Mouse (Mus musculus): ENCODE data around the gene Lix1. TPM values are rescaled to one million over a fixed set of nuclear protein-coding genes. Genes with fewer than 3 reads are reported as not detected.
A peak's percentile ranks its signal among the peaks of the same experiment; 100 is the strongest.

Gene Lix1
- polyA plus RNA-seq, 1 experiment from 2014 or later = 4.3 TPM

GRCm38 (mm10) chr17:17414206-17414605 lies 11.7 kb downstream of the Lix1 start:
- WGBS = 93% methylated on average over 3 of the region's 3 CpGs
- Histone ChIP-seq H3K4me2 (ENCODE audit: low read length) (no peak overlapping the region), H3K4me3 (ENCODE audit: control insufficient read depth in 1 of 2, insufficient read depth in 1 of 2, low read depth in 1 of 2, low read length in 2 of 2) (no peak overlapping the region), H3K9me3 (ENCODE audit: control insufficient read depth, low read length) (no peaks in the 10 kb centered on the region), H3K9ac (ENCODE audit: low read length) (no peak overlapping the region), H3K27me3 (ENCODE audit: control insufficient read depth, insufficient read depth, low read length) (no peaks in the 10 kb centered on the region), H3K36me3 (ENCODE audit: control insufficient read depth, insufficient read depth, low read length) (no peaks in the 10 kb centered on the region), H3K4me1 (ENCODE audit: control insufficient read depth in 2 of 2, insufficient read depth in 2 of 2, low read length in 2 of 2) (peaks cover 0 to 2% of the 10 kb centered on the region in 2 experiments; a peak in 2 of 4 replicates), H3K27ac (replicated peaks in 1 of 2; ENCODE audit: control insufficient read depth in 1 of 2, insufficient read depth in 1 of 2, low read depth in 2 of 2, low read length in 2 of 2) (no peak overlapping the region)
- no peak for ATAC-seq (ENCODE audit: insufficient number of reproducible peaks, insufficient read depth, low FRiP score, low read depth)

- no peak overlapping the region for H3K27ac ChIP-seq (replicated peaks in 1 of 2; ENCODE audit: control insufficient read depth in 1 of 2, insufficient read depth in 1 of 2, low read depth in 2 of 2, low read length in 2 of 2)
- H3K9ac ChIP-seq (ENCODE audit: low read length) = no peak overlapping the region
- H3K4me2 ChIP-seq (ENCODE audit: low read length) = no peak overlapping the region
- no peaks in the 10 kb centered on the region for H3K36me3 ChIP-seq (ENCODE audit: control insufficient read depth, insufficient read depth, low read length)
- H3K27me3 ChIP-seq (ENCODE audit: control insufficient read depth, insufficient read depth, low read length) = no peaks in the 10 kb centered on the region
- H3K9me3 ChIP-seq (ENCODE audit: control insufficient read depth, low read length) = no peaks in the 10 kb centered on the region
- H3K4me1 ChIP-seq (ENCODE audit: control insufficient read depth in 2 of 2, insufficient read depth in 2 of 2, low read length in 2 of 2) = no peaks in the 10 kb centered on the region
- 44% methylated on average over 4 of the region's 4 CpGs for WGBS
- H3K4me3 ChIP-seq (ENCODE audit: control insufficient read depth in 1 of 2, insufficient read depth in 1 of 2, low read depth in 1 of 2, low read length in 2 of 2) = no peak overlapping the region
- ATAC-seq (ENCODE audit: insufficient number of reproducible peaks, insufficient read depth, low FRiP score, low read depth) = no peak
Measured at GRCm38 (mm10) chr17:17424609-17425307, 22.3 kb downstream of the Lix1 start.

GRCm38 (mm10) chr17:17425308-17425813 lies 22.9 kb downstream of the Lix1 start:
- H3K9me3 ChIP-seq (ENCODE audit: control insufficient read depth, low read length) = no peaks in the 10 kb centered on the region
- H3K4me3 ChIP-seq (ENCODE audit: control insufficient read depth in 1 of 2, insufficient read depth in 1 of 2, low read depth in 1 of 2, low read length in 2 of 2) = no peak overlapping the region
- H3K27me3 ChIP-seq (ENCODE audit: control insufficient read depth, insufficient read depth, low read length) = no peaks in the 10 kb centered on the region
- no peaks in the 10 kb centered on the region for H3K36me3 ChIP-seq (ENCODE audit: control insufficient read depth, insufficient read depth, low read length)
- no peak overlapping the region for H3K27ac ChIP-seq (replicated peaks in 1 of 2; ENCODE audit: control insufficient read depth in 1 of 2, insufficient read depth in 1 of 2, low read depth in 2 of 2, low read length in 2 of 2)
- WGBS = 74% methylated on average over 4 of the region's 4 CpGs
- H3K9ac ChIP-seq (ENCODE audit: low read length) = no peak overlapping the region
- no peak for ATAC-seq (ENCODE audit: insufficient number of reproducible peaks, insufficient read depth, low FRiP score, low read depth)
- no peak overlapping the region for H3K4me2 ChIP-seq (ENCODE audit: low read length)
- no peaks in the 10 kb centered on the region for H3K4me1 ChIP-seq (ENCODE audit: control insufficient read depth in 2 of 2, insufficient read depth in 2 of 2, low read length in 2 of 2)

GRCm38 (mm10) chr17:17425906-17426305 lies 23.4 kb downstream of the Lix1 start:
- H3K27me3 ChIP-seq (ENCODE audit: control insufficient read depth, insufficient read depth, low read length) = no peaks in the 10 kb centered on the region
- no peak overlapping the region for H3K4me2 ChIP-seq (ENCODE audit: low read length)
- no peak overlapping the region for H3K27ac ChIP-seq (replicated peaks in 1 of 2; ENCODE audit: control insufficient read depth in 1 of 2, insufficient read depth in 1 of 2, low read depth in 2 of 2, low read length in 2 of 2)
- no peaks in the 10 kb centered on the region for H3K4me1 ChIP-seq (ENCODE audit: control insufficient read depth in 2 of 2, insufficient read depth in 2 of 2, low read length in 2 of 2)
- no peak overlapping the region for H3K4me3 ChIP-seq (ENCODE audit: control insufficient read depth in 1 of 2, insufficient read depth in 1 of 2, low read depth in 1 of 2, low read length in 2 of 2)
- WGBS = 60% methylated on average over 3 of the region's 3 CpGs
- H3K9ac ChIP-seq (ENCODE audit: low read length) = no peak overlapping the region
- no peaks in the 10 kb centered on the region for H3K9me3 ChIP-seq (ENCODE audit: control insufficient read depth, low read length)
- no peaks in the 10 kb centered on the region for H3K36me3 ChIP-seq (ENCODE audit: control insufficient read depth, insufficient read depth, low read length)
- ATAC-seq (ENCODE audit: insufficient number of reproducible peaks, insufficient read depth, low FRiP score, low read depth) = no peak

- 69% methylated on average over 2 of the region's 2 CpGs for WGBS
- H3K9ac ChIP-seq (ENCODE audit: low read length) = no peak overlapping the region
- H3K4me1 ChIP-seq (ENCODE audit: control insufficient read depth in 2 of 2, insufficient read depth in 2 of 2, low read length in 2 of 2) = no peaks in the 10 kb centered on the region
- H3K27ac ChIP-seq (replicated peaks in 1 of 2; ENCODE audit: control insufficient read depth in 1 of 2, insufficient read depth in 1 of 2, low read depth in 2 of 2, low read length in 2 of 2) = no peak overlapping the region
- no peaks in the 10 kb centered on the region for H3K36me3 ChIP-seq (ENCODE audit: control insufficient read depth, insufficient read depth, low read length)
- no peak overlapping the region for H3K4me2 ChIP-seq (ENCODE audit: low read length)
- no peak for ATAC-seq (ENCODE audit: insufficient number of reproducible peaks, insufficient read depth, low FRiP score, low read depth)
- no peak overlapping the region for H3K4me3 ChIP-seq (ENCODE audit: control insufficient read depth in 1 of 2, insufficient read depth in 1 of 2, low read depth in 1 of 2, low read length in 2 of 2)
- H3K9me3 ChIP-seq (ENCODE audit: control insufficient read depth, low read length) = no peaks in the 10 kb centered on the region
- no peaks in the 10 kb centered on the region for H3K27me3 ChIP-seq (ENCODE audit: control insufficient read depth, insufficient read depth, low read length)
Measured at GRCm38 (mm10) chr17:17428888-17429287, 26.4 kb downstream of the Lix1 start.

- no peaks in the 10 kb centered on the region for H3K36me3 ChIP-seq (ENCODE audit: control insufficient read depth, insufficient read depth, low read length)
- H3K9ac ChIP-seq (ENCODE audit: low read length) = no peak overlapping the region
- no peak for ATAC-seq (ENCODE audit: insufficient number of reproducible peaks, insufficient read depth, low FRiP score, low read depth)
- WGBS = 83% methylated on average over 4 of the region's 4 CpGs
- H3K4me3 ChIP-seq (ENCODE audit: control insufficient read depth in 1 of 2, insufficient read depth in 1 of 2, low read depth in 1 of 2, low read length in 2 of 2) = no peak overlapping the region
- no peaks in the 10 kb centered on the region for H3K9me3 ChIP-seq (ENCODE audit: control insufficient read depth, low read length)
- H3K4me1 ChIP-seq (ENCODE audit: control insufficient read depth in 2 of 2, insufficient read depth in 2 of 2, low read length in 2 of 2) = no peaks in the 10 kb centered on the region
- no peaks in the 10 kb centered on the region for H3K27me3 ChIP-seq (ENCODE audit: control insufficient read depth, insufficient read depth, low read length)
- H3K27ac ChIP-seq (replicated peaks in 1 of 2; ENCODE audit: control insufficient read depth in 1 of 2, insufficient read depth in 1 of 2, low read depth in 2 of 2, low read length in 2 of 2) = no peak overlapping the region
- no peak overlapping the region for H3K4me2 ChIP-seq (ENCODE audit: low read length)
Measured at GRCm38 (mm10) chr17:17433679-17434078, 31.2 kb downstream of the Lix1 start.

GRCm38 (mm10) chr17:17438576-17439191 lies 36.2 kb downstream of the Lix1 start:
- 0 out of 4 replicates have a peak overlapping the region, but pooled peaks of 1 of the 2 experiments have one; percentile 24 for H3K27ac ChIP-seq (replicated peaks in 1 of 2; ENCODE audit: control insufficient read depth in 1 of 2, insufficient read depth in 1 of 2, low read depth in 2 of 2, low read length in 2 of 2)
- no peaks in the 10 kb centered on the region for H3K27me3 ChIP-seq (ENCODE audit: control insufficient read depth, insufficient read depth, low read length)
- no peak overlapping the region for H3K9ac ChIP-seq (ENCODE audit: low read length)
- ATAC-seq (ENCODE audit: insufficient number of reproducible peaks, insufficient read depth, low FRiP score, low read depth) = no peak
- no peak overlapping the region for H3K4me3 ChIP-seq (ENCODE audit: control insufficient read depth in 1 of 2, insufficient read depth in 1 of 2, low read depth in 1 of 2, low read length in 2 of 2)
- H3K36me3 ChIP-seq (ENCODE audit: control insufficient read depth, insufficient read depth, low read length) = no peaks in the 10 kb centered on the region
- no peak overlapping the region for H3K4me2 ChIP-seq (ENCODE audit: low read length)
- no peaks in the 10 kb centered on the region for H3K9me3 ChIP-seq (ENCODE audit: control insufficient read depth, low read length)
- H3K4me1 ChIP-seq (ENCODE audit: control insufficient read depth in 2 of 2, insufficient read depth in 2 of 2, low read length in 2 of 2) = no peaks in the 10 kb centered on the region

Measured in heart, embryonic 14.5 days (tissue).